Mouse (Mus musculus) cerebellum, postnatal 14 days (tissue): Measurements from ENCODE around the gene Snai1.

Experiments
- DNase-seq, 2 experiments: peaks; one replicate each; pipeline ENCODE4 v3.0.0; 2021; ENCODE audit warnings: mixed read lengths in 2 of 2

The Snai1 gene

DNA sequence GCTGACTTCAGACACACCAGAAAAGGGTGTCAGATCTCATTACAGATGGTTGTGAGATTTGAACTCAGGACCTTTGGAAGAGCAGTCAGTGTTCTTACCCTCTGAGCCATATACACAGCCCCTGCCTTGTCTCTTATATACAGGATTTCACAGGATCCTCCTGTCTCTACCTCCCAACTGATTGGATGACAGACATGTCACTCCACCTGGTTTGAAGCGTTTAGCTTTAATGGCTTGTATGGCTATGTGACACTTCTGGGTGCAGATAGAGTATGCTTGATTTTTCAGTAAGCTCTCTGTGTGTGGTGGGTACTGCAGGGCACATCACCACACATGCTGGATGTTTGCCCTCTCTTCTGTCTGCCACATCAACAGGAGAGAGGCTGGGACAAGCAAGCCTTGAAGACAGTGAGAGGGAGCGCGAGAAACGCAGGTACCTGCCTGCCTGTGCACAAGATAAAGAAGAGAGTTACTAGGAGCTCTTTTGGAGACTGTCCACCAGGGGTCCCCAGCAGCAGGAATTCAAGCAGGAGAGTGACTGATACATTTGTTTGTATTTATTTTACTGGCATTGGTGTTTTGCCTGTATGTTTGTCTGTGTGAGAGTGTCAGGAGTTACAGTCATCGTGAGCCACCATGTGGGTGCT, 18.3 kb upstream of the Snai1 start:
- no peak for DNase-seq

- DNase-seq = peak in 1 of 2 experiments; percentile 55
Measured at GRCm38 (mm10) chr2:167528278-167528677, 9.7 kb upstream of the Snai1 start.

DNA sequence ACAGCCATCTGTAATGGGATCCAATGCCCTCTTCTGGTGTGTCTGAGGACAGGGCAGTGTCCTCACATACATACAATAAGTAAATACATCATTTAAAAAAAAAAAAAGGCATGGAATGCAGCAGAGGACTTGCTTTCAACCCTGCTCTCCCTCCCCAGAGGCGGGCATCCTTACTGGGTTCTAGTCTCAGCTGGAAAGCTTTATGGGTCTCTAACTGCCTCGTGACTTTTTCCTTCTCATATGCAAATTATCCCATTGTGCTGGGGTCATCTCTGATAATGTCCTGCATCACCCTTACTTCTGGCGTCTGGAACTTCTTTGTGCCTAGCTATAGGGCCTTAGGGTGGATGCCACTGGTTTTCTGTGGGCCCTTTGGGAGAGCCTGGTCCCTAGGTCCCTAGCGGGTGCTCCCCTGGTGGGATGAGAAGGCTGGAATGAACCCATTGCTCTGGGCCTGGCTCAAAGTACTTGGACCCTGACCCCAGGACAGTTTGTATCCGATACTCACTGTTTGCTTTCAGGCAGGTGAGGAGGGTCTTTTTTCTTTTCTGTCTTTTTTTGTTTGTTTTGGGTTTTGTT, 8.0 kb upstream of the Snai1 start:
- no peak for DNase-seq

DNA sequence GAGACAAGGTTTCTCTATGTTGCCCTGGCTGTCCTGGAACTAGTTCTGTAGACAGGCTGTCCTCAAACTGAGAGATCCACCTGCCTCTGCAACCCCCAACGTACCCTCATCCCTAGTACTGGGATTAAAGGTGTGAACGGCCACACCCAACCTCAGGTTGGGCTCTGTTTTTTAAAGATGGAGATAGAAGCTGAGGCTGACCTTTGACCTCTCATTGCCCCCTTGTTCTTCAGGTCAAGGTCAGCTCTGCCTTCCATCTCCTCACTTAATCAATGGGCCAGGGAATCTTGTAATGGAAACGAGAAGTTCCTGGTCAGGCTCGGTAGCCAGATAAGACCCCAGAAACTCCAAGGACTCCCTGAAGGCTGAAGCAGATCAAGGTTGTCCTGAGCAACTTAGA, 7.5 kb upstream of the Snai1 start:
- DNase-seq = no peak

GRCm38 (mm10) chr2:167532131-167532530, 5.9 kb upstream of the Snai1 start:
- DNase-seq = peak; percentile 63 to 75

- DNase-seq = no peak
Measured at GRCm38 (mm10) chr2:167533880-167534279, 4.1 kb upstream of the Snai1 start.

GRCm38 (mm10) chr2:167536320-167536945, 1.6 kb upstream of the Snai1 start:
- DNase-seq = no peak

GRCm38 (mm10) chr2:167538671-167539306, 794 bp downstream of the Snai1 start:
- peak in 1 of 2 experiments; percentile 30 for DNase-seq

DNA sequence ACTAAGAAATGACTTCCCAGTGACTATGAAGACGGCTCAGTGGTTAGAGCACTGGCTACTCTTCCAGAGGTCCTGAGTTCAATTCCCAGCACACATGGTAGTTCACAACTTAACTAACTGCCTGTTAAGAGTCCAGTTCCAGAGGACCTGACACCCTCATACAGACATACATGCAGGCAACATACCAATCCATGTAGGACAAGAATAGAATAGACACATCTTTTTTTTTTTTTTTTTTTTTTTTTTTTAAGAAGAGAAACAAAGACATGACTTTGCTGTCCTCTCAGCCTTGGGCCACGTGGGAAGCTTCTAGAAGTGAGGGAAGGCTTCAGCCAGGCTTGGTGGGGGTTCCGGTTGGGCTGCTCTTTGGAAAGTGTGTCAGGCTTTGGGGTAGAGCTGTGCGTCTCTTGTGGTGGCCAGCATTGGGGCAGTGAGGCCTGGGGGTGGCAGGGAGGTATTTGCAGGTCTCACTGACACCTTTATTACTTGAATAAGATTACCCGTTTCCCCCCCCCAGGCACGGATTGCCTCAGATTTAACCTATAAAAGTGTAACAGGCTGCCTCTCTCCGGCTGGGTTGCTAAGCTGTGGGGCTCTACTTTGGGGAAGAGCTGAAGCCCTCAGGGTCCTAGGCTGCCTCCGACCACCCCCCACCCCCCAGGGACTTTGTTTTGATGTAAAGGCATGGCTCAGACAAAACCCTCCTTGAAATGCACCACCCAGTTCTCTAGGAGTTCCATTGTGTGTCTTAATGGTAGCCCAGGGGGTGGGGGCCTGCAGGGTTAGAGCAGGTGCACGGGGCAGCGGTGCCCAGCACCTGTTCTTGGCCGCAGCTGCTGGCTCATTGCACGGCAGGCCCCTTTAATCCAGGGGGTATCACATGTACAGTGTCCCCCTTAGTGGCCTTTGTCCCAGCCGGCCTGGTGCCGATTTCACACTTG, 1.8 kb downstream of the Snai1 start:
- no peak for DNase-seq

DNA sequence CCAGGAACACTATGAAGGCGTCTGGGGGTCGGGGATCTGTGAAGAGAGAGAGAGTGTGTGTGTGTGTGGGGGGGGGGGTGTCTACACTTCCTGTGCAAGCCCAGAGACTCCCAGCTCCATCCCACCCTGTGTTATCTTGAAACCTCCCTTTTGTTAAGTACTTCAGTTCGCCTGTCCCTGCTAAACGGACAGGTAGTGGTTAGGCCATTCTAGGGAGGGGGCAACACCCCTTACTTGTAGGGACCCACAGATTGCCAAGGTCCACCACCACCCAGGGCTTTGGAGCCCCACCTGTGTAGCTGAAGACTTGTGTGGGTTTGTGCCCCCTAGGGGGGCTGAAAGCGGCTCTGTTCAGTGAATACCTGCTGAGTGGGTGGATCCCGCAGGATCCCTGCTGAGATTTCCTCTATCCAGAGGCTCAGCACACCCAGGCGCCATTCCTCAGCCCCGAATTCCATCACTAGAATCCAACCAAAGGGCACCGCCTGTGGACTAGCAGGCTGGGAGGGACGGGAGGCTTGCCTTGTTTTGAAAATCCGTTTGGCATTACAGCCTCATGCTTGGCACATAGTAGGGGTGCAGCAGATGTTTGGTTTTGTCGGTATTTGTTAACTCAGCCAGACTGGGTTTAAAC, 2.6 kb downstream of the Snai1 start:
- DNase-seq = no peak

DNA sequence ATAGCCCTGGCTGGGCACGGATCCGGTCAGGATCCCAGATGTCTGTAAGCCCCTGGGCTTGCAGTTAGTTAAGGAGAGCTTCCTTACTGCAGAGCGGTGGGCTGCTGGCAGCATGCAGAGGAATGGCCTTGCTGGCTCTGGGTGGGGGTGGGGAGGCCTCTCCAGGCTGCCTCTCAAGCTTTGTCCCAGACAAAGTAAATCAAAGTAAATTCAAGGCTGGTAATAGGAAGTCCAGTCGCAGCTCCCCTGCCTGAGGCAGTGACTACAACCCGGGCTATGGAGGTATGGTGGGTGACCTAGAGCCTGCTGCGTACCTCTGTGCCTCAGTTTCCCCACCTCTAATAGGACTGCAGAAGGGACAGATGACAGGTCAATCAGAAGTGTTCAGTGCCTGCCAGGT, 3.3 kb downstream of the Snai1 start:
- DNase-seq = no peak

DNA sequence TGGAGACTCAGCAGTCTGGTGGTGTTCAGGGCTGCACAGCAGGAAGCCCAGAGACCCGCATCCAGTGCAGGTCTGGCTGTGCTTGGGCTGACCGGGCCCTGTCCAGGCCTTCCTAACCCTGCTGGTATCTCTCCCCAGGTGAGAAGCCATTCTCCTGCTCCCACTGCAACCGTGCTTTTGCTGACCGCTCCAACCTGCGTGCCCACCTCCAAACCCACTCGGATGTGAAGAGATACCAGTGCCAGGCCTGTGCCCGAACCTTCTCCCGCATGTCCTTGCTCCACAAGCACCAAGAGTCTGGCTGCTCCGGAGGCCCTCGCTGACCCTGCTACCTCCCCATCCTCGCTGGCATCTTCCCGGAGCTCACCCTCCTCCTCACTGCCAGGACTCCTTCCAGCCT, 3.8 kb downstream of the Snai1 start:
- no peak for DNase-seq

DNA sequence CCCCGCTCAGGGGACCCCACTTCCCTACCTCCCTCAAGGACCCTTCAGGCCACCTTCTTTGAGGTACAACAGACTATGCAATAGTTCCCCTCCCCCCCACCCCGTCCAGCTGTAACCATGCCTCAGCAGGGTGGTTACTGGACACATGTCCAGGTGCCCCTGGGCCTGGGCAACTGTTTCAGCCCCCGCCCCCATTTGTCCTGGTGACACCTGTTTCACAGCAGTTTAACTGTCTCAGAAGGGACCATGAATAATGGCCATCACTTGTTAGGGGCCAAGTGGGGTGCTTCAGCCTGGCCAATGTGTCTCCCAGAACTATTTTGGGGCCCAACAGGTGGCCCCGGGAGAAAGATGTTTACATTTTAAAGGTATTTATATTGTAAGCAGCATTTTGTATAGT, 4.4 kb downstream of the Snai1 start:
- DNase-seq = no peak

- peak; percentile 24 to 38 for DNase-seq
Measured at GRCm38 (mm10) chr2:167543121-167544003, 5.4 kb downstream of the Snai1 start.

DNA sequence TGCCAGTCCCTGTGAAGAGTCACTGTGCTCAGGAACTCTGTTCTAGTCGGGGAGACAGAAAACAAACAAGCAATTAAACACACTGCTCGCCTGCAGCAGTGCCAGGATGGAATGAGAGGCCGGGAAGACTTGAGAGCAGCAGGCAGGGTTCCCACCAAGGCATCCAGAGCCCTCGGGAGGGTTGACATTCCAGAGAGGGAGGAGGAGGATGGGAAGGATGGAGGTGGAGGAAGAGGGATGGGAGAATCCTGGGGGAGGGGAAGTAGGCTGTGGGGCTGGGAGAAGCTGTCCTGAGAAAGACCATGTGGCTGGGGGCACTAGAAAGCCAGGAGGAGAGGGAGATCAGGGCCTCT, 6.0 kb downstream of the Snai1 start:
- no peak for DNase-seq

DNA sequence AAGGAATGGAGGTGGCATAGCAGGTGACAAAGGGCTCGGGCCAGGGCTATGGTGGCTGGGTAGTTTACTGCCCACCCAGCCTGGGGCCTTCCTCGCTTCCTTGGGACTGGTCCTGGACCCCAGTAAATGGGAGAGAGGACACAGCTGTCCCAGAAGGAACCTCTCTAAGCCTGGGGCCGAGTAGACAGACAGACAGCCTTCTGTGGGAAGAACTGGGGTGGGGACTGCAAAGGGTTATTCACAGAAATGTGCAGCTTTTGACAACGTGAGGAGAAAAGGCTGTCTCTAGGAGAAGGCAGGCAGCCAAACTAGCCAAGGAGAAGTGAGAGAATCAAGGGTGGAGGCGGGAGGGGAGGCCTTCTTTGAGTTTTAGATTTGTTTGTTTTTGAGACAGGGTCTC, 6.5 kb downstream of the Snai1 start:
- DNase-seq = no peak

DNA sequence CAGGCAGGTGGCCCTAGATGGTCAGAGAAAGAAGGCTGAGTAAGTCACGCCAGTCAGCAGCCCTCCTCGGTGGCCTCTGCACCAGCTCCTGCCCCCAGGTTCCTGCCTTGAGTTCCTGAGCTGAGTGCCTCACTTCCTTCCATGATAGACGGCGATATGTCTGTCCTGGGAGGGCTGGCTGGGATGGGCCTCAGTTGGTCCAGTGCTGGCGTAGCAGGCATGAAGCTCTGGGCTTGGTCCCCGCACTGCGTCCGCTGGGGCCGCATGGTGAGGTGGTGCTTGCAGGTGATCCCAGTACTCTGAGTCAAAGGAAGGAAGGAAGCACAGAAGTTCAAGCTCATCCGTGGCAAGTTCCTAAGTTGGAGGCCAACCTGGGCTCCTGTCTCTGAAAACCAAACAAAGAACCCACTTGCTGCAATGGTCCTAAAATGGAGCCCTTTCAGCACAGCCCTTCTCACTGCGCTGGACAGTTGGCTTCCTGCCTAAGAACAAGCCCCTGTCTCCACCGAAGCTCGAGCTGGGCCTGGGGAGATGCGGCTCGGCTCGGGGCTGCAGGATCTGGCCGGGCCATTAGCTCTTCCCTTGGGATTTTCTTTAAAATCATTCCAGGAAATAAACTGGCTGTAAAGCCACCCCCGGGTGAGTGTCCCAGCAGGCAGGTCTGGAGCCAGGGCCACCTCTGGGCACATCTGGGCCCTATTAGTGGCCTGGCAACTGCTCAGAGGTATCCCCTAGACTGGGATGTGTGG, 8.6 kb downstream of the Snai1 start:
- no peak for DNase-seq

- no peak for DNase-seq
Measured at GRCm38 (mm10) chr2:167547444-167547843, 9.4 kb downstream of the Snai1 start.

GRCm38 (mm10) chr2:167548961-167549360, 11.0 kb downstream of the Snai1 start:
- no peak for DNase-seq

- no peak for DNase-seq
Measured at GRCm38 (mm10) chr2:167550341-167550854, 12.4 kb downstream of the Snai1 start.
